Comparison of ENCODE assay signal across 16 mouse cellular contexts in genomic region chr17:79810421-79810820, GRCm38 (mm10).
"Had no signal": no experiment of that assay in that cellular context is flagged by ENCODE, and none has a peak within 500 bp of the region (broad histone marks: within the 10 kb centered on the region; RNA-seq: fewer than 3 reads in every experiment).

No protein-coding gene starts in this region.

- H3K27ac ChIP-seq: liver, embryonic 14.5 days; midbrain, embryonic 10.5 days; neural tube, embryonic 13.5 days; neural tube, embryonic 15.5 days had no signal

- H3K4me2 ChIP-seq: lung, embryonic 14.5 days; neural tube, embryonic 13.5 days; neural tube, embryonic 15.5 days had no signal

- H3K4me1 ChIP-seq: neural tube, embryonic 13.5 days; neural tube, embryonic 15.5 days had no signal

- H3K4me3 ChIP-seq: midbrain, embryonic 10.5 days; myocyte; neural tube, embryonic 13.5 days; neural tube, embryonic 15.5 days had no signal

- H3K36me3 ChIP-seq: midbrain, embryonic 10.5 days; neural tube, embryonic 13.5 days; neural tube, embryonic 15.5 days had no signal

- H3K9me3 ChIP-seq: midbrain, embryonic 10.5 days; neural tube, embryonic 13.5 days; neural tube, embryonic 15.5 days had no signal

- DNase-seq: lung, adult 18-20 months; lung, embryonic 14.5 days; lung, postnatal 10 days; lung, postnatal 4 days; right cerebral cortex, adult 18-20 months; right cerebral cortex, postnatal 25 days; right cerebral cortex, postnatal 4 days; spleen, adult 18-20 months; thymus, adult 18-20 months; thymus, postnatal 14 days; thymus, postnatal 4 days had no signal

- H3K9ac ChIP-seq: liver, embryonic 14.5 days; lung, embryonic 14.5 days; neural tube, embryonic 13.5 days; neural tube, embryonic 15.5 days had no signal
